24 mouse cellular contexts compared by ENCODE assay signal in the genomic region with DNA sequence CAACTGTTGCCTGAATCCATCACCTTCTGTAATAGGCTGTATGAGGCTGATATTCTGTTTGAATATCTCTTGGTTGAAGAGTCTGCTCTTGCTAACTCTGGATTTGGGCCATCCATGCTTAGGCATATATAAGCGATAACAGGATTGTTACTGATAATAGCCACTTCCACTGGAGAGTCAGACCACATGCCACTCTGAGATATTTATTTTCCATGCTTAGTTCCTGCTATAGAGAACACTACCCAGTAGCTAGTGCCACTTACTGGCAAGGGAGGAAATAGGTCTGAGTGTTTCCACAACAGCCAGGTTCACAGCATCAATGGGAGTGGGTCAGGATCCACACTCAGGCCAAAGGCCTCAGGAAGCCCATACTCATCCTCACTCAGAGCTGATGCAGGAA.
"Had no signal": no experiment of that assay in that cellular context is flagged by ENCODE, and none has a peak within 500 bp of the region (broad histone marks: within the 10 kb centered on the region; RNA-seq: fewer than 3 reads in every experiment).

No protein-coding gene starts in this region.

- DNase-seq: gastrocnemius, adult 2 months; gastrocnemius, postnatal 10 days; gastrocnemius, postnatal 25 days; heart, adult 18-20 months; heart, postnatal 10 days; heart, postnatal 4 days; kidney, adult 18-20 months; kidney, adult 8-10 months; kidney, postnatal 10 days; kidney, postnatal 25 days; kidney, postnatal 4 days had no signal

- H3K27ac ChIP-seq: gastrocnemius, adult 2 months; heart, embryonic 10.5 days; hindbrain, embryonic 10.5 days; hindbrain, embryonic 12.5 days; hindbrain, embryonic 14.5 days; intestine, embryonic 15.5 days; layer of hippocampus, adult 2 months; left cerebral cortex, adult 2 months; limb, embryonic 10.5 days; limb, embryonic 12.5 days had no signal

- ATAC-seq: hindbrain, embryonic 16.5 days; inflammation-experienced regulatory T-cells, adult 6 months; intestine, embryonic 15.5 days; intestine, postnatal 0 days had no signal

- H3K4me2 ChIP-seq: heart, embryonic 12.5 days; hindbrain, embryonic 12.5 days; hindbrain, embryonic 14.5 days; intestine, embryonic 15.5 days; limb, embryonic 12.5 days had no signal

- H3K9ac ChIP-seq: heart, embryonic 12.5 days; hindbrain, embryonic 12.5 days; hindbrain, embryonic 14.5 days; intestine, embryonic 15.5 days; limb, embryonic 12.5 days had no signal

- H3K36me3 ChIP-seq: heart, embryonic 10.5 days; heart, embryonic 12.5 days; hindbrain, embryonic 10.5 days; hindbrain, embryonic 12.5 days; intestine, embryonic 15.5 days; limb, embryonic 10.5 days; limb, embryonic 12.5 days had no signal

- H3K4me1 ChIP-seq: heart, embryonic 10.5 days; heart, embryonic 12.5 days; hindbrain, embryonic 10.5 days; hindbrain, embryonic 12.5 days; intestine, embryonic 15.5 days; limb, embryonic 10.5 days; limb, embryonic 12.5 days had no signal

- H3K9me3 ChIP-seq: heart, embryonic 10.5 days; hindbrain, embryonic 12.5 days; intestine, embryonic 15.5 days; limb, embryonic 10.5 days; limb, embryonic 12.5 days had no signal

- H3K4me3 ChIP-seq: gastrocnemius, adult 2 months; heart, embryonic 10.5 days; heart, embryonic 12.5 days; hindbrain, embryonic 10.5 days; hindbrain, embryonic 12.5 days; intestine, embryonic 15.5 days; layer of hippocampus, adult 2 months; left cerebral cortex, adult 2 months; limb, embryonic 10.5 days; limb, embryonic 12.5 days had no signal

- H3K27me3 ChIP-seq: heart, embryonic 12.5 days; hindbrain, embryonic 12.5 days; intestine, embryonic 15.5 days; limb, embryonic 12.5 days had no signal
